Mouse (Mus musculus) B cell, adult 62 days (primary cell): ENCODE results near the gene Nxnl2. TPM values are rescaled to one million over a fixed set of nuclear protein-coding genes. Genes with fewer than 3 reads are reported as not detected.

Experiments
- total RNA-seq: library from RNA; stranded (reverse); gene quantifications from 4 replicates; pipeline ENCODE4 v1.2.4, GENCODE M21; 2023

The Nxnl2 gene
- total RNA-seq, result 2.3 to 2.9 TPM (median 2.7 TPM) in 4 replicates

GRCm38 (mm10) chr13:51170691-51171680 is at the start of gene Nxnl2:
Gene Nxnl2 (plus strand): TSS chr13:51171022.

Other genes starting within 250 kb of the Nxnl2 start
- 57.4 to 62.0 TPM (median 60.0 TPM) in 4 replicates for gene Spin1, start 70.1 kb upstream of the Nxnl2 start, total RNA-seq
- 59.1 to 72.1 TPM (median 64.4 TPM) in 4 replicates for gene S1pr3, start 237.6 kb downstream of the Nxnl2 start, total RNA-seq